Mouse (Mus musculus) olfactory bulb, adult 2 months (tissue): ENCODE data around the gene Pdzd2.

Experiments used
- CTCF ChIP-seq: fragments of 200-500 bp; IDR thresholded peaks from 2 replicates; pipeline ENCODE4 v1.5.1; 2012; ENCODE audit warnings: low read depth, mild to moderate bottlenecking, low read length, moderate library complexity; ENCODE audit not compliant: insufficient read depth
- POLR2A ChIP-seq: fragments of 200-500 bp; IDR thresholded peaks from 2 replicates; pipeline ENCODE4 v1.6.1; 2012; ENCODE audit warnings: mild to moderate bottlenecking, low read depth, low read length, moderate library complexity; ENCODE audit not compliant: insufficient read depth

DNA sequence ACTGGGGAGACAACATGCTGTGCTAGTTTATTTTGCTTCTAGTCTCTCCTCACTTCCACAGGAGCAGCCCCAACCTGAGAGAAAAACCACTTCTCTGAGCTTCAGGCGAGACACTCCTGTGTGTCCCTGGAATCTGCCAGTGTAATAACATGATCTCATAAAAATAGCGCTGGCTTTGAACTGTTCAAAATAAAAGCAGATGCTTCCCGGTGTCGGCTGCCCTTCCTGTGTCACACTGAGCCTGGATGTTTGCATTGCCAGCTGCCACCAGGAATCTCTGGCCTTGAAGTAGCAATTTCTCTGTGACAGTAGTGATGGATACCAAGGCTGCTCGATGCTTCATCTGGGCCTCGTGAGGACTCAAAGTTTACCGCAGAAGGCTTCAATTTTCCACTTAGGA, 282.9 kb downstream of the Pdzd2 start:
- no peak for TF ChIP-seq CTCF
- TF ChIP-seq POLR2A, result no peak
